Mouse (Mus musculus): ENCODE results near the gene H3f3b.
"Not testable (repeated sequence)": the region's sequence is repeated elsewhere in the genome, so short reads cannot be mapped to it uniquely, and the experiment has no call there.

The H3f3b gene

GRCm38 (mm10) chr11:116021328-116022220, 6.2 kb downstream of the H3f3b start:
- DNase-seq (ENCODE audit: low spot score), result no peak

GRCm38 (mm10) chr11:116020519-116020922, 7.2 kb downstream of the H3f3b start:
- no peak for DNase-seq (ENCODE audit: low spot score)

- DNase-seq (ENCODE audit: low spot score), result no peak
Observed at GRCm38 (mm10) chr11:116019976-116020411, 7.8 kb downstream of the H3f3b start.

- DNase-seq (ENCODE audit: low spot score), result no peak
Observed at GRCm38 (mm10) chr11:116019360-116019791, 8.4 kb downstream of the H3f3b start.

- DNase-seq (ENCODE audit: low spot score), result not testable (repeated sequence)
Observed at GRCm38 (mm10) chr11:116018867-116019266, 8.9 kb downstream of the H3f3b start.

GRCm38 (mm10) chr11:116018106-116018505, 9.7 kb downstream of the H3f3b start:
- no peak for DNase-seq (ENCODE audit: low spot score)

GRCm38 (mm10) chr11:116014821-116015220, 12.9 kb downstream of the H3f3b start:
- no peak for DNase-seq (ENCODE audit: low spot score)

GRCm38 (mm10) chr11:116012262-116012947, 15.4 kb downstream of the H3f3b start, which contains the start of gene Galk1:
Galk1 (minus strand) TSS chr11:116012719.
- no peak for DNase-seq (ENCODE audit: low spot score)

- no peak for DNase-seq (ENCODE audit: low spot score)
Observed at GRCm38 (mm10) chr11:116011529-116012261, 16.1 kb downstream of the H3f3b start.

GRCm38 (mm10) chr11:116010948-116011347, 16.8 kb downstream of the H3f3b start:
- DNase-seq (ENCODE audit: low spot score), result no peak

- DNase-seq (ENCODE audit: low spot score), result no peak
Observed at GRCm38 (mm10) chr11:116010146-116010545, 17.6 kb downstream of the H3f3b start.

- no peak for DNase-seq (ENCODE audit: low spot score)
Observed at GRCm38 (mm10) chr11:116009661-116010060, 18.1 kb downstream of the H3f3b start.

- DNase-seq (ENCODE audit: low spot score), result no peak
Observed at GRCm38 (mm10) chr11:116008832-116009375, 18.9 kb downstream of the H3f3b start.

GRCm38 (mm10) chr11:116008411-116008810, 19.4 kb downstream of the H3f3b start:
- no peak for DNase-seq (ENCODE audit: low spot score)

- DNase-seq (ENCODE audit: low spot score), result no peak
Observed at GRCm38 (mm10) chr11:116007095-116007850, 20.5 kb downstream of the H3f3b start.

GRCm38 (mm10) chr11:116005701-116006419, 21.9 kb downstream of the H3f3b start:
- no peak for DNase-seq (ENCODE audit: low spot score)

GRCm38 (mm10) chr11:116004840-116005700, 22.7 kb downstream of the H3f3b start:
- no peak for DNase-seq (ENCODE audit: low spot score)

GRCm38 (mm10) chr11:116004186-116004823, 23.5 kb downstream of the H3f3b start:
- no peak for DNase-seq (ENCODE audit: low spot score)

- no peak for DNase-seq (ENCODE audit: low spot score)
Observed at GRCm38 (mm10) chr11:116002894-116003293, 24.9 kb downstream of the H3f3b start.
